Mouse (Mus musculus) inflammation-experienced regulatory T-cells, adult 16 weeks (primary cell): ENCODE measurements around the gene Echdc1. TPM values are rescaled to one million over a fixed set of nuclear protein-coding genes. Genes with fewer than 3 reads are reported as not detected.

Experiments
- polyA plus RNA-seq: library from polyadenylated mRNA; unstranded; fragments of 100-300 nt; shearing (Covaris generic); gene quantifications from one replicate; pipeline ENCODE4 v1.2.1, GENCODE M21; 2017

Gene Echdc1
- 27.6 TPM for polyA plus RNA-seq

GRCm38 (mm10) chr10:29313064-29313638 is at the start of gene Echdc1:
Gene Echdc1, plus strand, starts transcription at chr10:29313166.

DNA sequence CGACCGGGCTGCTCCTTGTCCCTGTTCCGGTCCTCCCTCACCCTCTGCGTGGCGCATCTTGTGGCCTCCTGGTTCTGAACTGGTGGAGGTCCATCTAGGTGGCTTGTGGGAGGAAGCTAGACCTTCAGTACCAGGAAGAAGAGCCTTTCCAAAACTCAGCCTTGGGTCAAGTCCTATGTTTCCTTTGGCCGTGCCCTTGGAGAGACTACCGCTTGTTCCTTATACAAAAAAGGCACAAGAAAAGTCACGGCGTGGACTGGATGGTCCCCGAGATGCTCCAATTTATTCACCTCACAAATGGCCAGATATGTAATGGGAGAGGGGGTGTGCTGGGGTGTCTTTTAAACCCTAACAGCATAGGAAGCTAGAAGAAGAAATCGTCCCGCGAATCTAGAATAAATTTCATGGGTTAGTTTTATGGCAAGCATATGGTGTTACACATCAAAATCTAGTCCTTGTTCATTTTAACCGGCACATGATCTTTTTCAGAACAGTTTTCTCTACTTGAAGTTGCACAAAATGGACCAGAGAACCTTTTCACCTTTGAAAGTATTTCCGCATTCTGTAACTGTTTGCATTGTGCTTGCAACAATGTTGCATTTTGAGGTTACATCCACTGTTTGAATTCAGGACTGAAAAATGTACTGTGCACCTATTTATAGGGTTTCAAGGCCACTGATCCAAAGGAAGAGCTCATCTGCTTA is 49.4 kb downstream of the Echdc1 start, which contains the start of gene Rnf146:
TSS of gene Rnf146 (minus strand) at position 246 of the 704 bp plus-strand sequence.

Other genes with a start within 250 kb of the Echdc1 start
- not detected for gene Soga3, start 169.3 kb upstream of the Echdc1 start, polyA plus RNA-seq
- gene Gm49353, start 114.2 kb upstream of the Echdc1 start, polyA plus RNA-seq: not detected
- not detected for gene 9330159F19Rik, start 101.6 kb upstream of the Echdc1 start, polyA plus RNA-seq
- 93.0 TPM for gene Rnf146, start 49.3 kb downstream of the Echdc1 start, polyA plus RNA-seq
- not detected for gene Rspo3, start 222.7 kb downstream of the Echdc1 start, polyA plus RNA-seq